Comparison of ENCODE assay signal across 8 mouse cellular contexts in genomic region chr7:25424429-25424828, GRCm38 (mm10). TPM values are rescaled to one million over a fixed set of nuclear protein-coding genes. Genes with fewer than 3 reads are reported as not detected.
DNase-seq lines count a peak whose midpoint lies in the region; ATAC-seq and TF ChIP-seq lines count a peak whose summit lies in the region.

No protein-coding gene starts in this region.

- intact Hi-C loops in left cerebral cortex, adult 2 months (cut with DNase I), result loop anchor here (1.0 to 2.0 kb wide), 3 partner anchors 55 to 176 kb away; no protein-coding TSS in a partner anchor

- H3K27ac ChIP-seq in forebrain, embryonic 14.5 days (ENCODE audit: low read depth, low read length), result no peak overlapping the region
- H3K27ac ChIP-seq in left cerebral cortex, adult 2 months, result no peak overlapping the region

- TF ChIP-seq CTCF in left cerebral cortex, adult 2 months (IDR thresholded peaks at IDR 0.05), result peak; percentile 80

- no peak overlapping the region for H3K4me3 ChIP-seq in forebrain, embryonic 14.5 days (ENCODE audit: low read depth, low read length)
- H3K4me3 ChIP-seq in left cerebral cortex, adult 2 months, result no peak overlapping the region

- H3K9me3 ChIP-seq in forebrain, embryonic 14.5 days (replicated peaks; ENCODE audit: control insufficient read depth, low read length), result no peaks in the 10 kb centered on the region

- H3K9ac ChIP-seq in forebrain, embryonic 14.5 days (ENCODE audit: low read length), result no peak overlapping the region

- DNase-seq in Muller cell, postnatal 12 days (ENCODE audit: inconsistent ontology term), result peak; percentile 56
- DNase-seq in c-Kit-positive CD71-positive TER-119-negative erythroid progenitor cells, embryonic 14.5 days (ENCODE audit: low read depth), result peak; percentile 71
- peak; percentile 94 for DNase-seq in forebrain, embryonic 14.5 days (ENCODE audit: low spot score)
- peak; percentile 72 for DNase-seq in hindlimb bud, embryonic 11.5 days (ENCODE audit: extremely low spot score, low read depth, low spot score)
- DNase-seq in left cerebral cortex, adult 2 months (ENCODE audit: extremely low spot score in 1 of 2, low spot score in 2 of 2), result peak; percentile 81 to 84
- DNase-seq in mesoderm, embryonic 11.5 days (ENCODE audit: low read depth, low spot score), result peak; percentile 83
- DNase-seq in skeletal muscle tissue, adult 2 months (ENCODE audit: low read depth, low spot score), result peak; percentile 57

- 34% methylated on average over 4 of the region's 4 CpGs for WGBS in forebrain, embryonic 14.5 days

- H3K4me2 ChIP-seq in forebrain, embryonic 14.5 days (ENCODE audit: low read length), result no peak overlapping the region

- H3K36me3 ChIP-seq in forebrain, embryonic 14.5 days (ENCODE audit: control insufficient read depth, insufficient read depth, low read length), result no peaks in the 10 kb centered on the region

- peak; percentile 60 for ATAC-seq in forebrain, embryonic 14.5 days
- ATAC-seq in activated CD4-positive, CD25-positive, alpha-beta regulatory T cell, adult 4 months, result no peak

- H3K4me1 ChIP-seq in forebrain, embryonic 14.5 days (ENCODE audit: control insufficient read depth, insufficient read depth, low read length), result no peaks in the 10 kb centered on the region

- H3K27me3 ChIP-seq in forebrain, embryonic 14.5 days (replicated peaks; ENCODE audit: control insufficient read depth, insufficient read depth, low read length), result no peaks in the 10 kb centered on the region

RNA-seq across cellular contexts. Expression of gene Cxcl17, which starts 11.7 kb away (rescaled TPM):
- polyA plus RNA-seq in forebrain, embryonic 14.5 days (2014; fragmentation: Nextera tagmentation; extraction: Ambion mirVana), result not detected in 2 replicates
- total RNA-seq in left cerebral cortex, adult 2 months (2021), result not detected
- polyA plus RNA-seq in activated CD4-positive, CD25-positive, alpha-beta regulatory T cell, adult 4 months (2017; shearing (Covaris generic)), result not detected

RNA-seq across cellular contexts. Expression of gene Lipe, which starts 25.9 kb away (rescaled TPM):
- 5.3 and 8.3 TPM in 2 replicates for polyA plus RNA-seq in forebrain, embryonic 14.5 days (2014; fragmentation: Nextera tagmentation; extraction: Ambion mirVana)
- total RNA-seq in left cerebral cortex, adult 2 months (2021), result 1 to 10 TPM; 7.5 to 7.8 TPM
- 10 to 100 TPM in 1 of 2 experiments, 1 to 10 TPM in 1; 8.5 to 10.7 TPM for polyA plus RNA-seq in activated CD4-positive, CD25-positive, alpha-beta regulatory T cell, adult 4 months (2017; shearing (Covaris generic))

RNA-seq across cellular contexts. Expression of gene Ceacam1, which starts 53.0 kb away (rescaled TPM):
- 0.95 and 0.99 TPM in 2 replicates for polyA plus RNA-seq in forebrain, embryonic 14.5 days (2014; fragmentation: Nextera tagmentation; extraction: Ambion mirVana)
- 1 to 10 TPM; 3.1 to 4.1 TPM for total RNA-seq in left cerebral cortex, adult 2 months (2021)
- polyA plus RNA-seq in activated CD4-positive, CD25-positive, alpha-beta regulatory T cell, adult 4 months (2017; shearing (Covaris generic)), result under 1 TPM in 1 of 2 experiments, not detected in 1; 0.33 TPM

RNA-seq across cellular contexts. Expression of gene Cnfn, which starts 54.9 kb away (rescaled TPM):
- polyA plus RNA-seq in forebrain, embryonic 14.5 days (2014; fragmentation: Nextera tagmentation; extraction: Ambion mirVana), result not detected in 2 replicates
- total RNA-seq in left cerebral cortex, adult 2 months (2021), result not detected
- not detected for polyA plus RNA-seq in activated CD4-positive, CD25-positive, alpha-beta regulatory T cell, adult 4 months (2017; shearing (Covaris generic))
